Mouse (Mus musculus) liver, postnatal 0 days (tissue): ENCODE measurements around the gene Cdyl2.

ENCODE experiments used
- CTCF ChIP-seq: sonication (generic); IDR thresholded peaks from 2 replicates; pipeline ENCODE4 v1.5.1; 2016; ENCODE audit warnings: antibody characterized with exemption, low read depth
- EP300 ChIP-seq: IDR thresholded peaks from 2 replicates; pipeline ENCODE4 v1.6.1; 2016; ENCODE audit warnings: antibody characterized with exemption, low read depth, mild to moderate bottlenecking

DNA sequence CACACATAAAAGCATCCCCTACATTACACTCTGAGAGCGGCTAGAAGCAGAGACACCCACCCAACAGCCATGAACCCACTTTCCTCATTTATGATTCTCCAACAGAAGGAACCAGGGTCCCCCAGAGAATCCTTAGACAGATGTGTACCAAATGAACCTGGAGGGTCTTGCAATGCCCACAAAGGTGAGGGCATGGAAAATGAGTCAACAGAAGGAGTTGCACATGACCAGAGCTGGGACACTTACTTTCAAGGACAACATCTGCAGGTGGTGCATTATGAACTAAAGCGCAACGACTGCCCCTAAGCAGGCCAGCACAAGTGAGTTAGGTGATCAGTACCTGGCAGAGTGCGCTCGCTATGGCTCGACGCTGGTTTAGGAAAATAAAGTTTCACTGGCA, 95.6 kb downstream of the Cdyl2 start:
- TF ChIP-seq CTCF (no peak), EP300 (no peak)
